Mouse (Mus musculus): Measurements from ENCODE around the gene Zdhhc14.

- TF ChIP-seq CTCF (conservative IDR thresholded peaks at IDR 0.05; ENCODE audit: low read length) (no peak), NANOG (IDR thresholded peaks at IDR 0.05; ENCODE audit: borderline replicate concordance, low read length) (no peak)
These were observed 195.5 kb downstream of the Zdhhc14 start for GRCm38 (mm10) chr17:5687810-5688209.

Data from E14TG2a.4 (cell line).